Mouse (Mus musculus) kidney, postnatal 0 days (tissue): ENCODE measurements around the gene Actr6. TPM values are rescaled to one million over a fixed set of nuclear protein-coding genes. Genes with fewer than 3 reads are reported as not detected.
A peak's percentile ranks its signal among the peaks of the same experiment; 100 is the strongest.
"Not testable (repeated sequence)": the region's sequence is repeated elsewhere in the genome, so short reads cannot be mapped to it uniquely, and the experiment has no call there.

Experiments used
- ATAC-seq: fragments of 200-750 bp; cut with Nextera tagmentation; replicated peaks from 2 replicates; pipeline ENCODE4 v1.8.0; 2017; ENCODE audit warnings: low read depth, moderate number of reproducible peaks, moderate TSS enrichment, moderate library complexity; ENCODE audit not compliant: low FRiP score
- DNase-seq: peaks from one replicate; pipeline ENCODE4 v3.0.0-alpha.2; 2016; ENCODE audit warnings: low spot score
- H3K27ac ChIP-seq: fragments of 300-500 bp; sonication (generic); 2 replicates; pipeline ENCODE4 v1.5.1; 2014; ENCODE audit warnings: mild to moderate bottlenecking
- H3K27me3 ChIP-seq: fragments of 300-500 bp; sonication (generic); 2 replicates; pipeline ENCODE4 v1.6.1; 2014; ENCODE audit warnings: low read length, mixed read lengths; ENCODE audit not compliant: insufficient read depth
- H3K36me3 ChIP-seq: fragments of 300-500 bp; sonication (generic); 2 replicates; pipeline ENCODE4 v1.6.1; 2014; ENCODE audit warnings: low read length, mixed read lengths; ENCODE audit not compliant: insufficient read depth
- H3K4me1 ChIP-seq: fragments of 300-500 bp; sonication (generic); replicated peaks from 2 replicates; pipeline ENCODE4 v1.6.1; 2014; ENCODE audit warnings: antibody characterized with exemption, low read length, mixed read lengths; ENCODE audit not compliant: insufficient read depth
- H3K4me2 ChIP-seq: fragments of 300-500 bp; sonication (generic); 2 replicates; pipeline ENCODE4 v1.6.1; 2014; ENCODE audit warnings: mild to moderate bottlenecking, low read length, moderate library complexity, mixed read lengths
- H3K4me3 ChIP-seq: fragments of 300-500 bp; sonication (generic); replicated peaks from 2 replicates; pipeline ENCODE4 v1.5.1; 2014; ENCODE audit warnings: low read depth, low read length
- H3K9ac ChIP-seq: fragments of 300-500 bp; sonication (generic); 2 replicates; pipeline ENCODE4 v1.6.1; 2014; ENCODE audit warnings: low read depth, low read length
- H3K9me3 ChIP-seq: fragments of 300-500 bp; sonication (generic); replicated peaks from 2 replicates; pipeline ENCODE4 v1.6.1; 2016; ENCODE audit warnings: low read length, inconsistent platforms, mixed read lengths
- CTCF ChIP-seq: IDR thresholded peaks from 2 replicates; pipeline ENCODE4 v1.5.1; 2016; ENCODE audit warnings: antibody characterized with exemption, low read depth, mild to moderate bottlenecking, moderate library complexity
- WGBS: fragments of 180-500 bp; shearing (Covaris S2); extraction: QIAGEN DNeasy Blood & Tissue Kit; methylation state at CpG from one replicate; pipeline ENCODE4 v1.1.7; 2014; 5-methylcytosine and 5-hydroxymethylcytosine counted together
- polyA plus RNA-seq: library from polyadenylated mRNA; unstranded; fragments of >200 nt; fragmentation: Nextera tagmentation; extraction: Ambion mirVana; gene quantifications from 2 replicates; pipeline ENCODE4 v1.2.1, GENCODE M21; 2015

The Actr6 gene
- polyA plus RNA-seq, 1 experiment from 2014 or later = 40.7 TPM

DNA sequence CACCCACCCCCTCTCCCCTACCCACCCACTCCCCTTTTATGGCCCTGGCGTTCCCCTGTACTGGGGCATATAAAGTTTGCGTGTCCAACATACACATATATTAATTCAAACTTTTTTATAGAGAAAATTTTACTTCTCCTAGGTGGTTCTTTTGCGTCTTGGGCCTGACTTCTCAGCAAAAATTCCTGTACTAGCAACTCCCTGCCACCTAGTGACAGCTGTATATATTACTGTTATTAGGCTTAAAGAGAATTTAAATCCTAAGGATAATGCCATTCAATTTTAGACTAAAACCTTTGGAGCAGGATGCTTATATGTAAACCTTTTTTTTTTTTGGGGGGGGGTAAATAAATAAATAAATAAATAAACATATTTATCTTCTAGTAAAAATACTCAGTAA is 24.7 kb downstream of the Actr6 start:
- no peak overlapping the region for H3K27ac ChIP-seq
- ATAC-seq (no peak), DNase-seq (peak; percentile 44)
- H3K4me2 ChIP-seq = no peak overlapping the region
- no peak overlapping the region for H3K4me3 ChIP-seq
- no peaks in the 10 kb centered on the region for H3K4me1 ChIP-seq
- no peaks in the 10 kb centered on the region for H3K9me3 ChIP-seq
- no peak overlapping the region for H3K9ac ChIP-seq
- no peaks in the 10 kb centered on the region for H3K27me3 ChIP-seq
- peak; percentile 42 for TF ChIP-seq CTCF
- 74% methylated on average over 3 of the region's 3 CpGs for WGBS
- 0 out of 2 replicates have a peak, but pooled peaks cover 5% of the 10 kb centered on the region for H3K36me3 ChIP-seq

GRCm38 (mm10) chr10:89703042-89703441 is 29.1 kb downstream of the Actr6 start:
- DNase-seq = peak; percentile 43
- 52% methylated on average over 5 of the region's 5 CpGs for WGBS

GRCm38 (mm10) chr10:89697956-89698355 is 34.1 kb downstream of the Actr6 start:
- H3K27ac ChIP-seq = no peak overlapping the region
- no peak overlapping the region for H3K9ac ChIP-seq
- WGBS = 96% methylated on average over 3 of the region's 3 CpGs
- H3K4me1 ChIP-seq = no peaks in the 10 kb centered on the region
- no peak for TF ChIP-seq CTCF
- DNase-seq (no peak), ATAC-seq (no peak)
- no peak overlapping the region for H3K4me3 ChIP-seq
- no peak overlapping the region for H3K4me2 ChIP-seq
- H3K36me3 ChIP-seq = no peaks in the 10 kb centered on the region
- no peaks in the 10 kb centered on the region for H3K9me3 ChIP-seq
- no peaks in the 10 kb centered on the region for H3K27me3 ChIP-seq

More at GRCm38 (mm10) chr10:89703042-89703441, 29.1 kb downstream of the Actr6 start:
- no peak overlapping the region for H3K9ac ChIP-seq
- no peaks in the 10 kb centered on the region for H3K9me3 ChIP-seq
- ATAC-seq = no peak
- H3K4me3 ChIP-seq = no peak overlapping the region
- H3K4me2 ChIP-seq = no peak overlapping the region
- no peaks in the 10 kb centered on the region for H3K27me3 ChIP-seq
- no peak overlapping the region for H3K27ac ChIP-seq
- no peak for TF ChIP-seq CTCF
- H3K36me3 ChIP-seq = no peaks in the 10 kb centered on the region
- no peaks in the 10 kb centered on the region for H3K4me1 ChIP-seq

- 83% methylated on average over 2 of the region's 2 CpGs for WGBS
- not testable (repeated sequence) for H3K4me2 ChIP-seq, H3K9me3 ChIP-seq, H3K4me1 ChIP-seq, H3K27ac ChIP-seq, H3K27me3 ChIP-seq, H3K4me3 ChIP-seq, ATAC-seq, DNase-seq, H3K36me3 ChIP-seq, H3K9ac ChIP-seq
- peak; percentile 16; the same call in 1 of the 2 replicates for TF ChIP-seq CTCF
Observed at GRCm38 (mm10) chr10:89696270-89696669, 35.8 kb downstream of the Actr6 start.

- ATAC-seq (no peak), DNase-seq (no peak)
- Histone ChIP-seq H3K36me3 (no peaks in the 10 kb centered on the region), H3K4me2 (no peak overlapping the region), H3K4me1 (no peaks in the 10 kb centered on the region), H3K27ac (no peak overlapping the region), H3K9me3 (no peaks in the 10 kb centered on the region), H3K9ac (no peak overlapping the region), H3K4me3 (no peak overlapping the region), H3K27me3 (no peaks in the 10 kb centered on the region)
- 72% methylated on average over 20 of the region's 20 CpGs for WGBS
- no peak for TF ChIP-seq CTCF
Observed at GRCm38 (mm10) chr10:89695194-89695911, 36.7 kb downstream of the Actr6 start.

- H3K27ac ChIP-seq = no peak overlapping the region
- H3K4me1 ChIP-seq = peaks cover 3% of the 10 kb centered on the region; the same call in 1 of the 2 replicates
- no peak overlapping the region for H3K4me3 ChIP-seq
- ATAC-seq (no peak), DNase-seq (no peak)
- no peak overlapping the region for H3K4me2 ChIP-seq
- H3K36me3 ChIP-seq = no peaks in the 10 kb centered on the region
- H3K27me3 ChIP-seq = no peaks in the 10 kb centered on the region
- no peak for TF ChIP-seq CTCF
- WGBS = 59% methylated on average over 8 of the region's 8 CpGs
- no peak overlapping the region for H3K9ac ChIP-seq
- no peaks in the 10 kb centered on the region for H3K9me3 ChIP-seq
Observed at GRCm38 (mm10) chr10:89690021-89690420, 42.1 kb downstream of the Actr6 start.

DNA sequence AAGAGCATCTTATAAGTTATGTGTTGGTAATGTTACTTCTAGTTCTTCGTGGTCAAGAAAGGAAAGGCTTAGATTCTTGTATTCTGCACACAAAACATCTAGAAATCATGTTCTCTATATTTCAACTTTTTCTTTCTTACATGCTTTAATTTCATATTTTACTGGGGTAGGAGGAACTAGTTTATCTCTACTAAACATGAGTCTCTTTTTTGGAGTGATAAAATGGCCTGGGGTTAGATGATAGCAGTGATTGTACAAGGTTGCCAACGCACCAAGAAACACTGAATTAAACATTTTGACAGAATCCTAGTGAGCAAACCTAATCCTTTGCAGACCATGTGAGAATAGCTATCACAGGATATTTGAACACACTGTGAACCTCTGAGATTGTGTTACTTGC is 44.6 kb downstream of the Actr6 start:
- DNase-seq (no peak), ATAC-seq (no peak)
- H3K4me3 ChIP-seq = no peak overlapping the region
- H3K4me1 ChIP-seq = peaks cover 4% of the 10 kb centered on the region; the same call in 1 of the 2 replicates
- no peak overlapping the region for H3K9ac ChIP-seq
- no peak overlapping the region for H3K4me2 ChIP-seq
- no peak overlapping the region for H3K27ac ChIP-seq
- WGBS = 85% methylated on average over 2 of the region's 2 CpGs
- no peaks in the 10 kb centered on the region for H3K9me3 ChIP-seq
- H3K27me3 ChIP-seq = no peaks in the 10 kb centered on the region
- TF ChIP-seq CTCF = no peak
- no peaks in the 10 kb centered on the region for H3K36me3 ChIP-seq
